Comparison of ENCODE assay signal across 10 mouse cellular contexts in genomic region chr13:45583061-45583460, GRCm38 (mm10).
A peak's percentile ranks its signal among the peaks of the same experiment; 100 is the strongest.
DNase-seq lines count a peak whose midpoint lies in the region; ATAC-seq and TF ChIP-seq lines count a peak whose summit lies in the region.
"Had no signal": no experiment of that assay in that cellular context is flagged by ENCODE, and none has a peak within 500 bp of the region (broad histone marks: within the 10 kb centered on the region; RNA-seq: fewer than 3 reads in every experiment).

No protein-coding gene starts in this region.

- H3K27ac ChIP-seq in intestine, postnatal 0 days (ENCODE audit: low read depth, low read length), result no peak overlapping the region
- H3K27ac ChIP-seq in intestine, embryonic 16.5 days (ENCODE audit: low read length), result no peak overlapping the region
- peak overlapping the region; percentile 38 for H3K27ac ChIP-seq in embryonic fibroblast, embryonic 13.5 days (ENCODE audit: insufficient read depth, low read length)
- H3K27ac ChIP-seq: heart, embryonic 10.5 days had no signal

- 90% methylated on average over 5 of the region's 5 CpGs for WGBS in intestine, postnatal 0 days
- 86% methylated on average over 5 of the region's 5 CpGs for WGBS in intestine, embryonic 16.5 days

- no peaks in the 10 kb centered on the region for H3K4me1 ChIP-seq in intestine, postnatal 0 days (replicated peaks; ENCODE audit: control insufficient read depth, insufficient read depth, low read length)
- no peaks in the 10 kb centered on the region for H3K4me1 ChIP-seq in intestine, embryonic 16.5 days (ENCODE audit: control insufficient read depth, insufficient read depth, low read length)
- H3K4me1 ChIP-seq in E14TG2a.4 (replicated peaks; ENCODE audit: low read depth, low read length), result peaks cover 15% of the 10 kb centered on the region
- H3K4me1 ChIP-seq in embryonic fibroblast, embryonic 13.5 days (ENCODE audit: control insufficient read depth, insufficient read depth, low read length), result peaks cover 2% of the 10 kb centered on the region; the same call in 1 of the 2 replicates

- TF ChIP-seq POLR2A in embryonic fibroblast, embryonic 13.5 days (IDR thresholded peaks at IDR 0.05; ENCODE audit: low read depth, low read length), result no peak

- no peak overlapping the region for H3K4me2 ChIP-seq in intestine, postnatal 0 days (replicated peaks; ENCODE audit: low read depth)
- H3K4me2 ChIP-seq in intestine, embryonic 16.5 days (ENCODE audit: low read depth, low read length), result no peak overlapping the region

- H3K9ac ChIP-seq in intestine, postnatal 0 days (ENCODE audit: low read depth, low read length), result no peak overlapping the region
- H3K9ac ChIP-seq in intestine, embryonic 16.5 days (ENCODE audit: low read depth, low read length), result no peak overlapping the region

- TF ChIP-seq CTCF in intestine, postnatal 0 days (IDR thresholded peaks at IDR 0.05; ENCODE audit: low read depth), result peak; percentile 38; the same call in 1 of the 2 replicates
- TF ChIP-seq CTCF in E14TG2a.4 (conservative IDR thresholded peaks at IDR 0.05; ENCODE audit: low read length), result peak; percentile 69
- no peak for TF ChIP-seq CTCF in embryonic fibroblast, embryonic 13.5 days (IDR thresholded peaks at IDR 0.05; ENCODE audit: borderline replicate concordance, insufficient read depth, low read length)

- ATAC-seq in intestine, postnatal 0 days, result no peak
- no peak for ATAC-seq in intestine, embryonic 16.5 days
- no peak for ATAC-seq in erythroblast, adult 5-6 weeks (replicated peaks; ENCODE audit: low FRiP score, poor library complexity, severe bottlenecking)

- no peaks in the 10 kb centered on the region for H3K36me3 ChIP-seq in intestine, postnatal 0 days (ENCODE audit: control insufficient read depth, insufficient read depth)
- no peaks in the 10 kb centered on the region for H3K36me3 ChIP-seq in intestine, embryonic 16.5 days (ENCODE audit: control insufficient read depth, insufficient read depth, low read length)
- no peaks in the 10 kb centered on the region for H3K36me3 ChIP-seq in E14TG2a.4 (ENCODE audit: insufficient read depth, low read length)

- H3K27me3 ChIP-seq in intestine, postnatal 0 days (replicated peaks; ENCODE audit: control insufficient read depth, insufficient read depth, low read length), result no peaks in the 10 kb centered on the region
- H3K27me3 ChIP-seq in intestine, embryonic 16.5 days (replicated peaks; ENCODE audit: control insufficient read depth, insufficient read depth, low read length), result no peaks in the 10 kb centered on the region
- H3K27me3 ChIP-seq in E14TG2a.4 (ENCODE audit: insufficient read depth, low read length), result no peaks in the 10 kb centered on the region; the same call in 1 of the 2 replicates

- no peaks in the 10 kb centered on the region for H3K9me3 ChIP-seq in intestine, postnatal 0 days (ENCODE audit: control insufficient read depth)
- H3K9me3 ChIP-seq in intestine, embryonic 16.5 days (ENCODE audit: control insufficient read depth, low read length), result no peaks in the 10 kb centered on the region
- no peaks in the 10 kb centered on the region for H3K9me3 ChIP-seq in E14TG2a.4 (ENCODE audit: low read length)
- H3K9me3 ChIP-seq: heart, embryonic 10.5 days had no signal

- peak; percentile 12 for DNase-seq in 416B (ENCODE audit: low read depth)
- no peak for DNase-seq in B cell, adult 2 months
- DNase-seq: kidney, adult 11 months; lung, postnatal 10 days had no signal

- no peak overlapping the region for H3K4me3 ChIP-seq in intestine, postnatal 0 days (ENCODE audit: low read depth, low read length)
- H3K4me3 ChIP-seq in intestine, embryonic 16.5 days (ENCODE audit: low read length), result no peak overlapping the region
- no peak overlapping the region for H3K4me3 ChIP-seq in E14TG2a.4 (replicated peaks; ENCODE audit: low read length)
- H3K4me3 ChIP-seq in embryonic fibroblast, embryonic 13.5 days (ENCODE audit: insufficient read depth, low read length), result no peak overlapping the region
- H3K4me3 ChIP-seq: heart, embryonic 10.5 days had no signal
